Mouse (Mus musculus) urinary bladder, postnatal 10 days (tissue): ENCODE data around the gene Pdcd1.
A peak's percentile ranks its signal among the peaks of the same experiment; 100 is the strongest.
"Not testable (repeated sequence)": the region's sequence is repeated elsewhere in the genome, so short reads cannot be mapped to it uniquely, and the experiment has no call there.

ENCODE experiments used
- DNase-seq: peaks from one replicate; pipeline ENCODE4 v3.0.0; 2022; ENCODE audit warnings: low spot score

Pdcd1 gene

DNA sequence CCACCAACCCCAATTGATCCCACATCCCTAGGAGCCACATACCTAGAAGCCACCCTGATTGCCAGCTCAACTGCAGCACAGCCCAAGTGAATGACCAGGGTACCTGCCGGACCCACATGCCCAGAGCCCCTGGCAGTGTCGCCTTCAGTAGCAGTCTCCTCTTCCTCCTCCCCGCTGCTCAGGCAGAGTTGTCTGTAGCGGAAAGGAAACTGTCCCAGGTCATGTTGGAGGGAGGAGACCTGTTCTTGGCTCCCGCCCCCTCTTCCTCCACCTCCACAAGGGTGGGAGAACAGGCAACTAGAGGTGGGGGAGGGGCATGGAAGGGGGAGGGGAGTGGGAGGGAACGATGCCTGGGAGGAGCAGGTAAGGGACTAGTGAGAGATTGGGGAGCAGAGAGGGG lies at the start of gene Pdcd1:
Gene Pdcd1, minus strand, starts transcription at position 181 of the 400 bp plus-strand sequence.
- no peak for DNase-seq

DNA sequence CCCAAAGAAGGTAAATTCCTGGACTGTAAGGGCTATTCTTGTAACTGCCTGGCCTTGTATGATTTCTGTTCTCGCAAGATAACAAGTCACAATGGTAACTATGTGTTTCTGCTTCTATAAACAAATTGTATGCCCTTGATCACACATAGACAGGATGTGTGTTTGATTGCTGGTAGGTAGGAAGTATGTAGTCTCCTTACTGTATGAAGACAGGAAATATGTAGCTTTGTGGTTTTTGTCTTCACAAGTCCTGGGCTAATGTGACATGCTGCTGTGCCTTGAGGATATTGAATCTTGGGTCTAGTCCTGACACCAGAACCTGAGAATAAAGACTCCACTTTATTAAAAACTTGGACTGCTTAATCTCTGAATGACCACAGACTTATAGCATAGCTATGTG lies 39.4 kb upstream of the Pdcd1 start:
- DNase-seq = no peak

DNA sequence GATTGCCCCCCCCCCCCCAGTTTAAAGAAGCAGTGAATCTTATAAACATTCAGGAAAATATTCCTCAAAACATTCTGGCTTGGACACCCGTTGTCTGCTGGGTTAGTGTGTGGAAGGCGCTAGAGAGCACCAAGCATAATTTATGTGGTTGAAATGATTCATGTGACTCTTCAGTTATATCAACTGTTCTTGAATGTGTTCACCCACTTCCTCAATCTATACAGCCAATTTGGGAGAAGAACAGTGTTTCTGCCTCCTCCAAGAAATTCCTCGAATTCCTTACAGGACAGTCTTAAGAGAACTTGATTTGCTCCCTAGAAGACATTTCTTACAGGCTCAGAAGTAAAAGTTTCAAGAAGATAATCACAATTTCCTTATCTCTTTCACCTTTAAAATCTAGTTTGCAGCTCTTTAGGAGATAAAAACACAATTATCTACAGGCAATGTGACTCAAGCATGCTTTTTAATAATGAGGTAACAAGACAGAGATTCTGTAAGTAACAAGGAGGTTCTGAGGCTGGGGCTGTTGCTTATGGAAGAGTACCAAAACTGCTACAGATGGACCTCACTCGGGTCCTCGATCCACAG lies 34.1 kb upstream of the Pdcd1 start:
- no peak for DNase-seq

DNA sequence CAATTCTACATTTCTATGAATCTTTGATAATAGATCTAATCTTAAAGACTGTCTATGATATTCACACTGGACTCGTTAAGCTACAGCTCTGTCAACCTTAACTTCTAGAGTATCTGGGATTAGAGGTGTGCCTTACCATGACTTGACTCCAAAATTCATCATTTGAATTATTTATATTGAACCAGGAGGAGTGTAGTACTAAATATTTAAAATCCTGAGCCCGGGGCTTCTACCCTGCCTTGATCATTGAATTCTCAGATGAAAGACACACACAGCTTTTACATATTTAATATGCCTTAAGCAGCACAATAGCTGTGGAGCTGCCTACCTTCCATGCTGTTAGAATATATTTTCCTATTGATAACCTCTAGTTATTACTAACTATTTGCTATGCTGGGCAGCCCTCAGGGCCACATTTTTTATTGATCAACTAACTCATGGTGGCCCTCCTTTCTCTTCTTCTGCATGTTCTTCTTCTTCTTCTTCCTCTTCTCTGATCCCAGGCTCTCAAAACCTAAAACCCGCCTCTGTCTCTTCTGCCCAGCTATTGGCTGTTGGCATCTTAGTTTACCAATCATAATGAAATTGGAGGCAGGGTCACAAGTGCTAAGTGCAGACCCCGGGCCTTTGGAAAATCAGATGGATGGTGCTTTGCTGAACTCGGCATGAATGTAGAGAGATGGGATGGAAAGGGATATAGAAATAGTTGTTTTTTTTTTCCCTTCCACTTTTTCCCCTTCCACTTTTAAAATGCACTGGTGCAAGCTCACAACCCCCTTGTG lies 33.2 kb upstream of the Pdcd1 start:
- DNase-seq = no peak

DNA sequence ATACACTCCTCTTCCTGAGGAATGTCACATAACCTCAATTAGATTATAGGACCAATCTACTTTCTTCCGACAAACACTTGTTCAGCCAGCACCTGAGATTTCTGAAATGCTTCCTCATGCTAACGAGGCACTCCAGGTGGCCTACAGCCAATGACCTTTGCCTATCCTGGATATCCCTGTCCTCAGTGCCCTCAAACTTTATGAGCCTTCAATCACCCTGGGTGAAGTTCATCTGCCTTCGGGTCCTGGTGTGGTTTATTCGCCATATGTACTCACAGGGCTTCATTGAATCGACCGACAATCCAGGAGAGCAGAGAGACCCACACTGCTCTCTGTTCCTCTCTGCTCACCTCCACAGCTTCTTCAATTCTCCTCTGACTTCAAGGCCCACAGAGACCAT lies 29.4 kb upstream of the Pdcd1 start:
- no peak for DNase-seq

DNA sequence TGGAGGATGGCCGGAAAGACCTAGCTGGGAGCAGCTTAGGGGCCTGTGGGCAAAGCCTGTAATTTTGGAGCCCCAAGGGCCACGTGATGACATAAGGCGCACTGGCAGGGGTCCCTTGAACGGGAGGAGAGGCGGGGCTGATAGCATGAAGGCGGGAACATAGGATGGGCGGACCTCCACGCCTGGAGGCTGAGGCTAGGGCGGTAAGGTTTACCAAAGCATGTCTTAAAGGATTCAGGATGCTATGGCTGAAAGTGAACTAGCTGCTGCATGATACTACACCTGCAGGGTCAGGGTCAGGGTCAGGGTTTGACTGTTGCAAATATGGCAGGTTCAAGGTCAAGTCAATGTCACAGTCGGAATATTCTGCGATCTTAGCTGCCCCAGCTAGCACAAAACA lies 28.8 kb upstream of the Pdcd1 start:
- no peak for DNase-seq

DNA sequence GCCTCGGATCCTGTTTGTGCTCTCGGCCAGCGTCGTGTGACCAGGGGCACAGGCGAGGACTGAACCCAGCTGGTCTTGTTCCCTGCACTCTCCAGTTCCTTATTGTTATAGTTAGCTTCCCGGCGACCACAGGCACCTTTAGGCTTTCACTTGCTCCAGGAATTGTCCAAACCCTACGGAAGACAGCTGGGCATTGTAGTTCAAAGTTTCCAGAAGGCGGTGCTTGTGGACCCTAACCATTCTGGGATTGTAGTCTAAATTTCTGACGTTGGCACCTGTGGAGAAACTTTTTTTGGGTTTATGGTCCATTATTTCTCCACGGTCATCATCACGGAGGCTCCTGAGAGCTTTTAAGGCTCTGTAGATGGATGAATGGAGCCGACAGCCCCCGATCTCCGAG lies 28.4 kb upstream of the Pdcd1 start:
- no peak for DNase-seq

DNA sequence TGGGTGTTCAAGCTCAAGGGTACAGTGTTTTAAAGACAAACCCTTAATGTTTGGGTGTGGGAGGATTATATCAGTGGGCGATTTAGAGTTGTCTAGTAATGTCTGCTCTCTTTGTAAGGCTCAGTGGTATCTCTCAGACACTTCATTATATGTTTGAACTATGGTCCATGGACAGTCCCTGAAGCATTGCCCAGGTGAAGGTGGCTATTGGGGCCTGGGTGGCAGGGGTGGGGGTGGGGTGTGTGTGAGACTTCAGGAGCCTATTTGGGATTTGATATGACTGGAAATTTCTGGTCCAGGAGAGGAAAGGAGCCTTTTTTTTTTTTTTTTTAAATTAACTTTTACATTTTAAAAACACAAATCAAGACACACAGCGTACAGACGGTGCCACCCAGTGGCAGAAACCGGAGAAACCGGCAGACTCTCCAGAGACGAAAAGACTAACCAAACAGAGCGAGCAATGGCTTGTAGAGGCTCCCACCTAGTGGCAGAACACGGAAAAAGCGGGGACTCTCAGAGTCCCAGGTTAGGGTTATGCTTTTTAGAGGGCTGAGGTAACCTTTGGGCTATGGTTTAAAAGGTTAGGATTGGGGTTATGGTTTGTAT lies 26.6 kb upstream of the Pdcd1 start:
- peak; percentile 53 for DNase-seq

DNA sequence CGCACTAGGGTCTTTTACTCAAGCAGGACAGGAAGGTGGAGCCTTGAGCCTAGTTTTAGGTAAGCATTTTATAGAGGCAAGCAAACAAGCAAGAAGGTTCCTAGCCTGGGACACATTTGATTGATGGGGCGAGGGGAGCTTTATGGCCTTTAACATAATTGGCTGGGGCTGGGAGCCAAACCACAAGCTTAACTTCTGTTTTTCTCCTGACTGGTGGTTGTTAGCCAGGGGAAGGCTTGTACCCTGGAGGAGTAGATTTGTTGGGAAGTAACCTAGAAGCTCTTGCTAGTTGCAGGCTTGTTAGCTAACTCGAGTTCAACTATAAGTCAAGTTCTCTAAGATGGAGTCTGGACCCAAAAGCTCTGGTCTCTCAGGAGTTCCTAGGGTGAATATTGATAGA lies 26.0 kb upstream of the Pdcd1 start:
- no peak for DNase-seq

DNA sequence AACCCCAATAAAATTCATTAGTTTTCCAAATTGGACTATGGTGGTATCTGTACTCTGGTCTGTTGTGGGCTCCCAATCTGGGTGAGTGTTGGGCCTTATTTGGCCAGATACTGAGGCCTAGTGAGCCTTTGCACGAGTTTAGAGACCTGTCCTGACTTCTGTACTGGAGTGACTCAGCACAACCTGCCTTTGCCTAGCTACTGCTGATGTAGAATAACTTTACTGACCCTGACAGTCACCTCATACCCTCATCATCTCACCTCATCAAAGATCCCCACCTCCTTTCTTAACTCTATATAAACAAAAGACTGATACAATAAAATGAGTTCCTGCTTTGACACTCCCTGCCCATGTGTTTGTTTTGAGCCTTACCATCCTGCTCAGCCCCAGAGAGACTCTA lies 24.3 kb upstream of the Pdcd1 start:
- DNase-seq = no peak

DNA sequence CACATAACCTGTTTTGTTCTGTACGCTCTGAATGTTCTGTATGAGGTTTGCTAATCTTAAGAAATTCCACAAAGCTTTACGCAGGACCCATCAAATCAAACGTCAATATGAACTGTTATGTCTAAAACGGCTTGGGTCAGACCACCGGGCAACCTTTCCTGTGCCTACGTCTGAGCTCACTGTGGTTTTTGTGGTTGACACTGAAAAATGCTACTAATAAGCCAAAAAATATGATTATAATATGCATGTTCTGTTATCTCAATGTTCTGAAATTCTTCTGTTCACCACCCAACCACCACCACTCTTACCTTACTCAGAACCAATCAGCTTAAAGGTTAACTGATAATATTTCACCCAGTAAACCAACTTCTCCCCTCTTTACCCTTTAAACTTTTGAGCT lies 22.4 kb upstream of the Pdcd1 start:
- no peak for DNase-seq

DNA sequence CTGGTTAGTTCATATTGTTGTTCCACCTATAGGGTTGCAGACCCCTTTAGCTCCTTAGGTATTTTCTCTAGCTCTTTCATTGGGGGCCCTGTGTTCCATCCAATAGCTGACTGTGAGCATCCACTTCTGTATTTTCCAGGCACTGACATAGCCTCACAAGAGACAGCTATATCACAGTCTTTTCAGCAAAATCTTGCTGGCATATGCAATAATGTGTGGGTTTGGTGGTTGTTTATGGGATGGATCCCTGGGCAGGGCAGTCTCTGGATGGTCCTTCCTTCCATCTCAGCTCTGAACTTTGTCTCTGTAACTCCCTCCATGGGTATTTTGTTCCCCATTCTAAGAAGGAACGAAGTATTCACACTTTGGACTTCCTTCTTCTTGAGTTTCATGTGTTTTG lies 5.9 kb upstream of the Pdcd1 start:
- not testable (repeated sequence) for DNase-seq

DNA sequence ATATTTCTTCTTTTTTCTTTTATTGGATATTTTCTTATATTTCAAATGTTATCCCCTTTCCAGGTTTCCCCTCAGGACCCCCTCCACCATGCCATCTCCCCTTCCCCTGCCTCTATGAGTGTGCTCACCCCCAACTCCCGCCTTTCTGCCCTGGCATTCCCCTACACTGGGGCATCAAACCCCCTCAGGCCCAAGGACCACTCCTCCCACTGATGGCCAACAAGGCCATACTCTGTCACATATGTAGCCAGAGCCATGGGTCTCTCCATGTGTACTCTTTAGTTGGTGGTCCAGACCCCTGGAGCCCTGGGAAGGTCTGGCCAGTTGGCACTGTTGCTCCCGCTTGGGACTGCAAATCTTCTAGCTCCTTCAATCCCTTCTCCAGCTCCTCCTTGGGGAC lies 5.0 kb upstream of the Pdcd1 start:
- DNase-seq = no peak

DNA sequence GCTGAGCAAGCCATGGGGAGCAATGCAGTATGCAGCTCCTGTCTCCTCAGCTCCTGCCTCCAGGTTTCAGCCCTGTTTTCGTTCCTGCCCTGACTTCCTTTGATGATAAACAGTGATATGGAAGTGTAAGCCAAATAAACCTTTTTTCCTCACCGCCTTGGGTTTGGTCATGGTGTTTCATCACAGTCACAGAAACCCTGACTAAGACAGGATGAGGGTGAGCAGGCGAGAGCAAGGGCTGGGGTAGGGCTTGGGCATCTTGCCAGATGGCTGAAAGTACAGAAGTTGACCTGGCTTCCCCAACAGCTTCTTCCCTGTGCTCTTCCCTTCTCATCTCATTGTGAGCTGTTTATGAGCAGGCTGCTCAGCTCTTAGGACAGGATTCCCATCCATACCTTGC lies 3.6 kb upstream of the Pdcd1 start:
- no peak for DNase-seq

DNA sequence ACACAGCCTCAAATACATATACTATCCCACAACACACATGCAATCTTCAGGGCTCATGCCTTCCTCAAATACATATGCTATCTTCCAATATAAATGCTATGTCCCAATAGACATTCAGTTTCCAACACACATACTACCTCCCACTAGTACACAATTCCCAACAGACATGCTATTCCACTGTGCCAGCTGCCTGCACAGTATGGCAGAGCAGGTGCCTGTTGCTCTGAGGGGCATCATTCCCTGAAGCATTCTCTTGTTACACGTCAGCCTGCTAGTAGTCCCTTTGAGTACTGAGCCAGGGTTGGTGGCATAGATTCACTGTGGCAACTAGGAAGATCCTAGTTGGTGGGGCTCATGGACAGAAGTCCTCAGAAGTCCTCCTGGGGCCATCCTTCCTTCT lies 2.1 kb upstream of the Pdcd1 start:
- DNase-seq = no peak

DNA sequence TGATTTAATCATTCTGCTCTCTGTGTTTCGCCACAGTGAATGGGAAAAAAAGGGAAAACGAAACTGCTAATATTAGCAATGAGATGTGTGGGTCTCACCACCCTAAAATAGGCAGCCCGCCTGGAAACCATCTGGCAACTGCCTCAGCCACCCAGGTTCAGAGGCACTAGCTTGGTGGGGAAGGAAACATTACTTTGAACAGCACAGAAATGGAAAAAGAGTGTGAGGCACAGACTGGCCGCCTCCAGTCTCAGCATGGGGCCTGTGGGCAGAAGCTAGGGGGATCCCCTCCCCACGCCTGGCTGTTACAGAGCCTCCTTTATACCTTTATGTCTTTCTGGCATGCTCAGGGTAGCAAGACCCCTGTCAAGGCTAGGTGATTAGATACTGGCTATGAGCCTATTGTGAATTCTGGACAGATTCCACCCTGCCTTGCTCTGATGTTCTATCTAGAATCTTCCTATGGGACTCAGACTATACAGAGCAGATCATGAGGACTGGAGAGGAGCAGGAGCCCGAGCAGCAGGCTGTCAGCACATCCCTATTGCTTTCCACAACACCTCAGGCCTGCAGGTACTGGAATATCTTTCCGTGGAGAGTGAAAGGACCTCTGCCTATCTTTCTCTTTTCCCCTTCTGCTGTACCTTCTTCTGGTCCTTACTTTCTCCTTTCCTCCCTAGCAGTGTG lies 1.3 kb upstream of the Pdcd1 start:
- no peak for DNase-seq

DNA sequence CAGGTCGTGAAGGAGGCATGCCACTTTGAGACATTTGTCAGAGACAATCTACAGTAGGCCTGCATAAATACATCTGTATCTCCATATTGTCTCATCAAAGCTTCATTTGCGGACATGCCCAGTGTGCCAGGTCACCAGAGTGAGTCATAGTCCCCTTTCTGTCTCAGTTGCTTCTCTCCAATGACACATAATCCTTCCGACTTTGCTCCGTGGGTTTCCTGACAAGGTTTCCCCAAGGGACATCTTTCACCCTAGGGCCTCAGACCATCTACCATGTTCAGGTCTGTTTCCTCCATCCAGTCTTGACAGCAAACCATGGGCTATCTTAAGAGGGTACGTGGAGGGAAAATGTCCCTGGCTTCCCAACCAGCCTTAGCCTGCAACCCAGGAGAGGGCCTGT lies 1.2 kb downstream of the Pdcd1 start:
- no peak for DNase-seq

DNA sequence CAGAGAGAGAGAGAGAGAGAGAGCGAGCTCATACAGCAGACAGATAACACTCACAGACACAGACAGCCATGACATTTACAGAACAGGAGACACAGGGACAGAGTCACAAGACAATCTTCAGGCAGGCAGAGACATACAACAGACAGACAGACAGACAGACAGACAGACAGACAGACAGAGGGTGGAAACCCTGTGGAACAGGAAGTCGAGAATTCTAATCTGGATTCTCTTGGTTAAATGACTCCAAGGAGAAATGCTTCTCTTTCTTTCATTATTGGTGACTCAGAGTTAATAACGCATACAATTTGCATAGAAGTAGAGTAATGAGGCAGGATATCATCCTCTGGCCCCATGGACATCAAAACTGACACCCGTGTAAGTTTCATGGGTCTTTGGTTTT lies 5.8 kb downstream of the Pdcd1 start:
- DNase-seq = no peak

DNA sequence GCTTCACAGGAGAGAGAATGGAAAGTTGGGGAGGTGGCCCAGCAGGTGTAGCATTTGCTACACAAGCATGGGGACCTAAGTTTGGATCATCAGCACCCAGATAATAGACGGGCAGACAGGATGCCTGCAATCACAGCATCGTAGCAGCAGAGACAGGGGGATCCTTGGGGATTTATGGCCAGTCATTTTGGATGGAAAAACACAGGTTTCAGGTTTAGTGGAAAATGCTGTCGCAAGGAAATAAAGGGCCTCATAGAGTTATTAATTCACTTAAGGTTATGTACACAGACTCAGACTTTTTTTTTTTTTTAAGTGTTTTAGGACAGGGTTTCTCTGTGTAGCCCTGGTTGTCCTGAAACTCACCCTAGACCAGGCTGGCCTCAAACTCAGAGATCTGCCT lies 6.8 kb downstream of the Pdcd1 start:
- no peak for DNase-seq

DNA sequence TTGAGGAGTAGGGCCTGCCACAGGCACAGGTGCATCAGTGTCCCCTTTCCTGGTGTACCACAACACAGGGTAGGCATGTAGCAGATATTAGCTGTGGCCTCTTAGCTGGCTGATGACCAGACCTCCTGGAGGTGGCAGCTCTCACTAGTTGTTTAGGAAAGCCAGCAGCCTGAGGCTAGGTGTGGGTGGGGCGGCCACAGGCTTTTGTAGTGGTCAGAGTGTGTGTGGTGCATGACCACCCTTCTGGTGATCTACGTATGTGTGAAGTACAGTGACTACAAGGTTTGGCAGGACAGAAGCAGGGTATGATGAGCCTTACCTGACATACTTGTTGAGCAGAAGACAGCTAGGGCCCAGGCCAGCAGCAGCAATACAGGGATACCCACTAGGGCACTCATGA lies 12.0 kb downstream of the Pdcd1 start:
- DNase-seq = no peak

DNA sequence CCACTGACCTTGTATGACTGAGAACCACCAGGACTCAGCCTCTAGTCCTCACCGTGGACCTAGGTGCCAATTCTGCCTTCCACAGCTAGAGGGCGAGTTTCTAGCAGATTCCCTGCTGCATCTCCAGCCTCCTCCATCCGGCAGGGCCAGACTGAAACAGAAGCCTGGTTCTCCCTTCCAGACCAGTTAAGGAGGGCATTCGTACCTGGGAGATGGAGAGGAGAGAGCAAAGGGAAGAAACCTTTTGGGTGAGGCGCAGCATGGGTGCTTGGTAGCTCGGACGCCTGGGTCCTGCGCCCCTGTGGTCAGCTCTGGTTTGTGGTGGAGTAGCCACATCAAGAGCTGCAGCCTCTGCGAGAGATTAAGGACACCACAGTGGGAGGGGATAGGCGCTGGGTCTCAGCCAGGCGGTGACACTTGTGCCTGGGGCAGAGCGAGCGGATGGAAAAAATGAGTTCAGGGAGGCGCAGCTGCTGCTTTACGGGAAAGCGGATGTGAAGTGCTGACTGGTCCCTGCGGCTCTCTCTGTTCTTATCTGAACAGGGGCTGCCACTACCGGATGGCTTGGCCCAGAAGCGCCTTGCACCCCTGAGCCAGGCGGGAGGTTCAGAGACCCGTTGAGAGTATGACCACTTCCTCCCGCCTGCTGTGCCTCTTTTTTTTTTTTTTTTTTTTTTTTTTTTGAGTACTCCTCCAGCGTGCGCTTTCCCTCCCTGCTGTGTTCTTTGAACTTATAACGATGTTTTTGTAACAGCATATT lies 17.2 kb downstream of the Pdcd1 start:
- peak; percentile 26 for DNase-seq

DNA sequence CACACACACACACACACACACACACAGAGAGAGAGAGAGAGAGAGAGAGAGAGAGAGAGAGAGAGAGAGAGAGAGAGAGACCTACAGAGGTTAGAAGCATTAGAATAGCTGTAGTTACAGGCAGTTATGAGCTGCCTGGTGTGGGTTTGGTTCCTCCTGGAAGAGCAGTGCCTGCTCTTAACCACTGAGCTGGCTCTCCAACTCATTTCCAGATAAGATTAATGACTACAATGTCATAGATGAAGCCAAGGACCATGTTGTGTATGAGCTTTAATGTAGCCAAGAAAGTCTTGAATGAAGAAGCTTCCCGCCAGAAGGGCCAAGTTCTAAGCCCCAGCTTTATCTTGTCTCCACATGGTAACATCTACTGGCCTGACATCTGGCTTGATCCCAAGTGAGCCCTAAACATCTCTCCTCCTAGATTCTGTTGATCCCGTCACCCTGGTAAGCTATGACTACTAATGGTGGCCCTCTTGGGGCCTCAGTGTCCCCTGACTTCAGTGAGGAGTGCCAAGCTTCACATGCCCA lies 19.2 kb downstream of the Pdcd1 start:
- DNase-seq = no peak
